Mouse (Mus musculus) hindbrain, embryonic 12.5 days (tissue): ENCODE measurements around the gene Usp30. TPM values are rescaled to one million over a fixed set of nuclear protein-coding genes. Genes with fewer than 3 reads are reported as not detected.

Experiments used
- ATAC-seq: fragments of 200-750 bp; cut with Nextera tagmentation; 2 replicates; pipeline ENCODE4 v1.8.0; 2017; ENCODE audit warnings: moderate TSS enrichment; ENCODE audit not compliant: low FRiP score
- H3K27ac ChIP-seq: fragments of 300-500 bp; sonication (generic); 2 replicates; pipeline ENCODE4 v1.5.1; 2016; ENCODE audit warnings: mild to moderate bottlenecking
- H3K27me3 ChIP-seq: fragments of 300-500 bp; sonication (generic); 2 replicates; pipeline ENCODE4 v1.6.1; 2016; ENCODE audit warnings: mild to moderate bottlenecking
- H3K36me3 ChIP-seq: fragments of 300-500 bp; sonication (generic); 2 replicates; pipeline ENCODE4 v1.6.1; 2016; ENCODE audit warnings: mild to moderate bottlenecking
- H3K4me1 ChIP-seq: fragments of 300-500 bp; sonication (generic); 2 replicates; pipeline ENCODE4 v1.6.1; 2016
- H3K4me2 ChIP-seq: fragments of 300-500 bp; sonication (generic); replicated peaks from 2 replicates; pipeline ENCODE4 v1.6.1; 2016; ENCODE audit warnings: mild to moderate bottlenecking
- H3K4me3 ChIP-seq: fragments of 300-500 bp; sonication (generic); 2 replicates; pipeline ENCODE4 v1.5.1; 2016; ENCODE audit warnings: mild to moderate bottlenecking
- H3K9ac ChIP-seq: fragments of 300-500 bp; sonication (generic); 2 replicates; pipeline ENCODE4 v1.6.1; 2016; ENCODE audit warnings: mild to moderate bottlenecking, moderate library complexity
- H3K9me3 ChIP-seq: fragments of 300-500 bp; sonication (generic); replicated peaks from 2 replicates; pipeline ENCODE4 v1.6.1; 2016; ENCODE audit warnings: mild to moderate bottlenecking
- WGBS: fragments of 180-500 bp; shearing (Covaris S2); methylation state at CpG from one replicate; pipeline ENCODE4 v1.1.7; 2016; 5-methylcytosine and 5-hydroxymethylcytosine counted together
- polyA plus RNA-seq: library from polyadenylated mRNA; unstranded; fragments of >200 nt; fragmentation: Nextera tagmentation; extraction: Ambion mirVana; gene quantifications from 2 replicates; pipeline ENCODE4 v1.2.1, GENCODE M21; 2016

The Usp30 gene
- polyA plus RNA-seq, 1 experiment from 2014 or later, result 17.5 TPM

- peaks cover 8% of the 10 kb centered on the region; the same call in 1 of the 2 replicates for H3K4me1 ChIP-seq
- 88% methylated on average over 4 of the region's 4 CpGs for WGBS
- H3K27ac ChIP-seq, result no peak overlapping the region
- no peak overlapping the region for H3K4me2 ChIP-seq
- H3K36me3 ChIP-seq, result peaks cover 20% of the 10 kb centered on the region; the same call in 1 of the 2 replicates
- no peaks in the 10 kb centered on the region for H3K9me3 ChIP-seq
- H3K9ac ChIP-seq, result no peak overlapping the region
- H3K4me3 ChIP-seq, result no peak overlapping the region
- H3K27me3 ChIP-seq, result peaks cover 4% of the 10 kb centered on the region; the same call in 1 of the 2 replicates
- no peak for ATAC-seq
These were observed 21.5 kb upstream of the Usp30 start for GRCm38 (mm10) chr5:114043800-114044199.

DNA sequence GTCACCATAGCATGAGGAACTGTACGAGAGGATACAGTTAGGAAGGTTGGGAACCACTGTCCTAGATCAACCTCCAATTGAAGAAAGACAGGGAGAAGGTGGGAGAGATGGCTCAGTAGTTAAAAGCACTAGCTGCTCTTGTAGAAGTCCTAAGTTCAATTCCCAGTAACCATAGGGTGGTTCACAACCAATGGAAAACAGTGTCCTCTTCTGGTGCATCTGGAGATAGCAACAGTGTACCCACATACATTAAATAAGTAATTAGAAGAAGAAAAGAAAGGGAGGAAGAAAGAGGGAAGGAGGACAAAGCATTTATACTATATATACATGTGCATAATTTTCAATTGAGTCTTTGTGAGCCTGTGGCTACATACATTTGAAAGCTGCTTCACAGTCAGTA, 20.1 kb upstream of the Usp30 start:
- 78% methylated on average over 1 of the region's 1 CpGs for WGBS

GRCm38 (mm10) chr5:114046151-114046550, 19.1 kb upstream of the Usp30 start:
- H3K36me3 ChIP-seq, result peaks cover 22% of the 10 kb centered on the region
- no peaks in the 10 kb centered on the region for H3K9me3 ChIP-seq
- no peak overlapping the region for H3K4me2 ChIP-seq
- H3K27me3 ChIP-seq, result peaks cover 4% of the 10 kb centered on the region; the same call in 1 of the 2 replicates
- no peak overlapping the region for H3K4me3 ChIP-seq
- H3K27ac ChIP-seq, result no peak overlapping the region
- peaks cover 11% of the 10 kb centered on the region; the same call in 1 of the 2 replicates for H3K4me1 ChIP-seq
- H3K9ac ChIP-seq, result no peak overlapping the region
- no peak for ATAC-seq
- 70% methylated on average over 3 of the region's 3 CpGs for WGBS

More for the DNA sequence above, 20.1 kb upstream of the Usp30 start:
- Histone ChIP-seq H3K27ac (no peak overlapping the region), H3K27me3 (peaks cover 4% of the 10 kb centered on the region; the same call in 1 of the 2 replicates), H3K36me3 (peaks cover 20% of the 10 kb centered on the region; the same call in 1 of the 2 replicates), H3K4me1 (peaks cover 13% of the 10 kb centered on the region; the same call in 1 of the 2 replicates), H3K9ac (no peak overlapping the region), H3K9me3 (no peaks in the 10 kb centered on the region), H3K4me3 (no peak overlapping the region), H3K4me2 (no peak overlapping the region)
- ATAC-seq, result no peak

- no peaks in the 10 kb centered on the region for H3K9me3 ChIP-seq
- no peak overlapping the region for H3K9ac ChIP-seq
- no peak overlapping the region for H3K27ac ChIP-seq
- H3K4me3 ChIP-seq, result no peak overlapping the region
- H3K27me3 ChIP-seq, result peaks cover 4% of the 10 kb centered on the region; the same call in 1 of the 2 replicates
- 52% methylated on average over 3 of the region's 3 CpGs for WGBS
- H3K4me2 ChIP-seq, result no peak overlapping the region
- no peak for ATAC-seq
- peaks cover 22% of the 10 kb centered on the region for H3K36me3 ChIP-seq
- peaks cover 7% of the 10 kb centered on the region; the same call in 1 of the 2 replicates for H3K4me1 ChIP-seq
These were observed 18.7 kb upstream of the Usp30 start for GRCm38 (mm10) chr5:114046604-114047003.

DNA sequence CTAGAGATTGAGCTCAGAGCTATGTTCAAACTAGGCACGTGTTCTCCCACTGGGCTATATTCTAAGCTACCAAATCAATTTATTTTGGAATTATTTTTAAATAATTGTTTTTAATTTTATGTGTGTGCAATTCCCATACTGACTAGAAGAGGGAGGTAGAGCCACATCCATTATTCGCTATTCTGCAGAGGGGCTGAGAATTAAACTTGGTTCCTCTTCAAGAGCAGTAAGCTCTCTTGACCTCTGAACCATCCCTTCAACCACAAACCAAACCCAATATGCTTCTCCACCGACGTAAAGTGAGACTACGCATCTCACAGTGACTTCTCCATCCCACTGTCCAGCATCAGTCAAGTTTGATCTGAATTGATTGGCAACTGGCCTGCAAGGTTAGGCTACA, 18.1 kb upstream of the Usp30 start:
- no peak overlapping the region for H3K4me3 ChIP-seq
- H3K9ac ChIP-seq, result no peak overlapping the region
- peaks cover 4% of the 10 kb centered on the region; the same call in 1 of the 2 replicates for H3K27me3 ChIP-seq
- no peak for ATAC-seq
- peaks cover 12% of the 10 kb centered on the region; the same call in 1 of the 2 replicates for H3K4me1 ChIP-seq
- no peak overlapping the region for H3K27ac ChIP-seq
- WGBS, result 86% methylated on average over 5 of the region's 5 CpGs
- no peaks in the 10 kb centered on the region for H3K9me3 ChIP-seq
- H3K4me2 ChIP-seq, result no peak overlapping the region
- H3K36me3 ChIP-seq, result peaks cover 17% of the 10 kb centered on the region

- 61% methylated on average over 12 of the region's 12 CpGs for WGBS
- Histone ChIP-seq H3K4me1 (peaks cover 13% of the 10 kb centered on the region; the same call in 1 of the 2 replicates), H3K36me3 (peaks cover 7% of the 10 kb centered on the region), H3K27me3 (no peaks in the 10 kb centered on the region), H3K4me3 (no peak overlapping the region), H3K4me2 (no peak overlapping the region), H3K9ac (no peak overlapping the region), H3K9me3 (no peaks in the 10 kb centered on the region), H3K27ac (no peak overlapping the region)
- ATAC-seq, result no peak
These were observed 16.4 kb upstream of the Usp30 start for GRCm38 (mm10) chr5:114048731-114049308.

- 0 out of 2 replicates have a peak, but pooled peaks cover 3% of the 10 kb centered on the region for H3K27me3 ChIP-seq
- H3K4me1 ChIP-seq, result peaks cover 13% of the 10 kb centered on the region; the same call in 1 of the 2 replicates
- H3K9ac ChIP-seq, result no peak overlapping the region
- H3K4me3 ChIP-seq, result no peak overlapping the region
- H3K36me3 ChIP-seq, result peaks cover 6% of the 10 kb centered on the region; the same call in 1 of the 2 replicates
- no peak for ATAC-seq
- 0 out of 2 replicates have a peak overlapping the region, but pooled peaks have one; percentile 15 for H3K4me2 ChIP-seq
- WGBS, result 31% methylated on average over 9 of the region's 9 CpGs
- no peaks in the 10 kb centered on the region for H3K9me3 ChIP-seq
- no peak overlapping the region for H3K27ac ChIP-seq
These were observed 13.0 kb upstream of the Usp30 start for GRCm38 (mm10) chr5:114052246-114052761.

- H3K9ac ChIP-seq, result no peak overlapping the region
- 78% methylated on average over 9 of the region's 9 CpGs for WGBS
These were observed 8.0 kb upstream of the Usp30 start for GRCm38 (mm10) chr5:114057129-114057731.

GRCm38 (mm10) chr5:114061675-114062074, 3.6 kb upstream of the Usp30 start:
- ATAC-seq, result no peak
- Histone ChIP-seq H3K4me2 (no peak overlapping the region), H3K9ac (no peak overlapping the region), H3K4me1 (peaks cover 1% of the 10 kb centered on the region; the same call in 1 of the 2 replicates), H3K4me3 (no peak overlapping the region), H3K36me3 (peaks cover 20% of the 10 kb centered on the region), H3K27me3 (no peaks in the 10 kb centered on the region), H3K27ac (no peak overlapping the region), H3K9me3 (no peaks in the 10 kb centered on the region)
- WGBS, result 51% methylated on average over 7 of the region's 7 CpGs

More at GRCm38 (mm10) chr5:114057129-114057731, 8.0 kb upstream of the Usp30 start:
- no peaks in the 10 kb centered on the region for H3K4me1 ChIP-seq
- peaks cover 11% of the 10 kb centered on the region for H3K36me3 ChIP-seq
- no peak for ATAC-seq
- no peaks in the 10 kb centered on the region for H3K9me3 ChIP-seq
- H3K27me3 ChIP-seq, result 0 out of 2 replicates have a peak, but pooled peaks cover 3% of the 10 kb centered on the region
- no peak overlapping the region for H3K4me3 ChIP-seq
- no peak overlapping the region for H3K27ac ChIP-seq
- H3K4me2 ChIP-seq, result no peak overlapping the region

DNA sequence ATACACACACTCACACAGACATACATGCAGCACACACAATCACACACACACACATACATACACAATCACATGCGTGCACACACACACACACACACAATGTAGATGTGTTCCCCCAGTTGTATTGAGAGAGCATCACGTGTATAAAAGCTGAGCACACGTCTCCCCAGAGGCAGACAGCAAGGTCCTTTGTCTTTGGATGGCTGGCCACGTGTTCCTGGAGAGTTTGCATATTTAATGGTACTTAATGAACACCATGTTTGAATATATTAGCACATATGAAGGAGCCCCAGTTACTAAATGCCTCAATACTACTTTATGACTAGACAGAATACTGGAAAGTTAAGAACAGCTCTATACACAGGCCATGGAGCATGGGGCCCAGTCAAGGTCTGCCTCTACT, 1.3 kb upstream of the Usp30 start:
- Histone ChIP-seq H3K9me3 (no peaks in the 10 kb centered on the region), H3K4me3 (no peak overlapping the region), H3K36me3 (peaks cover 19% of the 10 kb centered on the region), H3K27me3 (no peaks in the 10 kb centered on the region), H3K4me1 (peaks cover 2% of the 10 kb centered on the region; the same call in 1 of the 2 replicates), H3K9ac (no peak overlapping the region), H3K4me2 (no peak overlapping the region), H3K27ac (no peak overlapping the region)
- ATAC-seq, result no peak
- whole genome bisulfite sequencing, result 60% methylated on average over 4 of the region's 4 CpGs

- no peaks in the 10 kb centered on the region for H3K27me3 ChIP-seq
- ATAC-seq, result no peak
- peaks cover 2% of the 10 kb centered on the region; the same call in 1 of the 2 replicates for H3K4me1 ChIP-seq
- H3K4me2 ChIP-seq, result no peak overlapping the region
- no peak overlapping the region for H3K4me3 ChIP-seq
- no peak overlapping the region for H3K27ac ChIP-seq
- no peaks in the 10 kb centered on the region for H3K9me3 ChIP-seq
- H3K9ac ChIP-seq, result no peak overlapping the region
- 47% methylated on average over 6 of the region's 6 CpGs for WGBS
- peaks cover 12% of the 10 kb centered on the region for H3K36me3 ChIP-seq
These were observed 1.3 kb downstream of the Usp30 start for GRCm38 (mm10) chr5:114066601-114067000.

- Histone ChIP-seq H3K9ac (no peak overlapping the region), H3K4me3 (no peak overlapping the region), H3K4me1 (peaks cover 2% of the 10 kb centered on the region; the same call in 1 of the 2 replicates), H3K36me3 (peaks cover 10% of the 10 kb centered on the region), H3K27ac (no peak overlapping the region), H3K27me3 (no peaks in the 10 kb centered on the region), H3K4me2 (no peak overlapping the region), H3K9me3 (no peaks in the 10 kb centered on the region)
- 81% methylated on average over 9 of the region's 9 CpGs for WGBS
- ATAC-seq, result no peak
These were observed 2.3 kb downstream of the Usp30 start for GRCm38 (mm10) chr5:114067543-114067942.
